Mouse (Mus musculus): Measurements from ENCODE around the gene Wwox.

DNA sequence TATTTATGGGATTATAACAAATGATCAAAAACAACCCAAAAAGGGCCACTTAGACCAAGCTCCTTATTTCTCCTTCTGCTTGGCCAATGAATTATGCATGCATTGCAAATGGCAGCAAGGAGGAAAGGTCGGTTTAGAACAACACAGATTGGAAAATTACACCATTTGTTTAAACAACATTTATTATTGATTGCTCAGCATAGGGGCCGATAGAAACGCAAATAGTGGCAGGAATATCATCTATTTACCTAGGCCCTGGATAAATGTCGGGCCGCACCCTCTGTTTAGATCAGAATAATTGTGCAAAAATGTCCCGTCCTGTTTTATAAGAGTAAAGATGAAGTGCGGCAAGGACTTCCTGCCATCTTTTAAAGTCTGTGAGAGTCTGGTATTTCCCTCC is 123.9 kb downstream of the Wwox start:
- TF ChIP-seq CTCF (IDR thresholded peaks at IDR 0.05; ENCODE audit: control insufficient read depth, insufficient read depth, insufficient replicate concordance, low read depth, low read length) (no peak), POLR2A (IDR thresholded peaks at IDR 0.05; ENCODE audit: control insufficient read depth, low read depth, low read length) (no peak)
